Mouse (Mus musculus) erythroblast, embryonic 14.5 days (primary cell): ENCODE measurements around the gene Tssk2.

Experiments used
- GATA1 ChIP-seq: IDR thresholded peaks from 2 replicates; pipeline ENCODE4 v1.6.1; 2012; ENCODE audit warnings: low read length, inconsistent platforms, mixed read lengths
- TAL1 ChIP-seq: IDR thresholded peaks from 3 replicates; pipeline ENCODE4 v1.6.1; 2012; ENCODE audit warnings: low read length, inconsistent platforms, mixed read lengths

- no peak for TF ChIP-seq TAL1
- no peak for TF ChIP-seq GATA1
Observed at GRCm38 (mm10) chr16:17876096-17876495, 22.3 kb upstream of the Tssk2 start.
